Mouse (Mus musculus) regulatory T cell (primary cell): ENCODE measurements around the gene Relch.

Experiments used
- in situ Hi-C: fragments of 300-600 bp; cut with MboI, MseI; formaldehyde crosslinking; loops from one replicate; pipeline ENCODE4 v1.15.1; 2025; ENCODE audit warnings: high pct_unique_total_duplicates

The Relch gene

DNA sequence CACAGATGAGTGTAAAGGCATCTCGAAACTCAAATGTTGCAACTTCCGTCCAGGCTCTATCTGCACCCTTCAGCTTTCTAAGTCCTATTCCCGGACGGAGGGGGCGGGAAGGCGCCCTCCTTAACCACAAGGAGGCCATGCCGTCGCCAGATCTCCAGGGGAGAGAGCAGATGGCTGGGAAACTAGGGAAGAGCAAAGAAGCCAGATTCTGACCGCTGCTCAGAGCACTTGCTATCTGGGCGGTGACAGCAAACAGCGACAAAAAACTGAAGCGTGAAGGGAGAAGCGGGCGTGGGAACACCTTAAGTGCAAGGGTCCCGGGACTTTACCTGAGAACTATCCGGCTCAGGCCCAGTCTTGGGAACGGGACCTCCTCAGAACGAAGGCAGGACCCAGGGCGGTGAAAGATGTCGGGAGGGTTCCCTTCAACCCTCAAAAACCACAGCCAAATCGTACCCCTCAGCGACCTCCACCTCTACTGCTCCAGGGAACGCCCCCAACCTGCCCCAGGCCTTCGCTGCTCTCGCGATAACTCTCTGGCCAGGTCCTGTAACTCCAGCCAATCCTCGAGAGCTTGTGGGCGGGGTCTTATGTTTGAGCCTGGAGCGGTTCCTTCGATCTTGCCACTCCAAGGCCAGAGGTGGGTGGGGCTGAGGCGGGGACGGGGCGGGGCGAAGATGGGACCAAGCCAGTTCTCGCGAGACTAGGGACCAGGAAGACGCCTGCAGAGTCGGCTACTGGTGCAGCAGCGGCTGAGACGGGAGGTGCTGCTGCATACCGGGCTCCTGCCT lies at the start of gene Relch, which contains the start of gene Pign:
Relch (plus strand) TSS at position 691 of the 791 bp plus-strand sequence.
Pign (minus strand) TSS at position 507 of the 791 bp plus-strand sequence.
- in situ Hi-C loops = loop anchor here (5.0 to 25.0 kb wide), 3 partner anchors 61 to 1124 kb away; partner anchors contain the start of gene Vps4b

DNA sequence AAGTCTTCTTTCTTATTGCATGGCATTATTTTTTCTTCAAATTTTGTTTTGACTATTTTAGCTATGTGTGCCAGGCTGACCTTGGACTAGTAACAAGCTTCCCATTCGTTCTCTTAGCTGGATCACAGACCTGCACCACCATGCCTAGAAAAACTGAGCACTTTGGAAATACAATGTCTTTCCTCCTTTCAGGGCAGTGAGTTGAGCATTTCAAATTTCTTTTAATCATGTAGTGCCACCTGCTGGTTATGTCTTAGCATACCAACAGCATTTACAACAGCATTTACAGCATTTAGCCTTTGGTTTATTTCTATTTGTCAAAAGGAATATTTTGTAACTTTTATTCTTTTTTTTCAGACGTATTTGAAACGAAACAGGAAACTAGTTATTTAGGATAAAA lies 33.2 kb upstream of the Relch start:
- in situ Hi-C loops = loop anchor here (5.0 kb wide), 1 partner anchor 643 kb away; no protein-coding TSS in a partner anchor

DNA sequence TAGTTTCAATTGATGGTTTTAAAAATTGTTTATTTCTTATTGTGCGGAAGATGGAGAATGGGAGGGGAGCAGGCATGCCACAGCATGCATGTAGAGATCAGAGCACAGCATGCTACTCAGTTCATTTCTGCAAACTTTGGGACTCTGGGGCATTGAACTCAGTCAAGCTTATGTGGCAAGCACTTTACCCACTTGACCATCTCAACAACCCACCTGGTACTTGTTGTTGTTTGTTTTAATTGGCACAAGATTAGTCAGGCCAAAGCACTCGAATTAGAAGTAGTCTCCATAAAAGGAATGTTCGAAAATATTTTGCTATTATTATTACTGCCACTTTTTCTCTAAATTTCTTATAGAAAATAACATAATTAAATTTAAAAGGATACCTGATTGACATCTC lies 19.6 kb upstream of the Relch start:
- in situ Hi-C loops = no loop called here

DNA sequence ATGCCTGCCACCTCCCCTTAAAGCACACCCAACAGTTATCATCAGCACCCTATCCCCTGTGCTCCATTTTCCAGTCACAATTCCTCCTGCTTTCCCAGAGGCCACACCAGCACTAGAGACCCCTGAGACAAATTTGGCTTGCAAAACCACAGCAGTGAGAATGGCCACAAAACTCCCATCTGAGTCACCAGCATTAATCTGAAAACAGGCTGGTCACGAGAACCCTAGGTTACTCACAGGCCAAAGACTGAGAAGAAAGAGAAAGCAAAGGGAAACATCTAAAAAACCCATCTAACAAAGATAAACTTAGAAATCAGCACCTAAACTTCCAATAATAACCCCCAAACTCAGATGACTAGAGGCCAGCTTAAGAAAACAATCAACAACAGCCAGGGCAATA lies 13.0 kb upstream of the Relch start:
- in situ Hi-C loops = loop anchor here (25.0 kb wide), 1 partner anchor 1137 kb away; the partner anchor contains the start of gene Vps4b

DNA sequence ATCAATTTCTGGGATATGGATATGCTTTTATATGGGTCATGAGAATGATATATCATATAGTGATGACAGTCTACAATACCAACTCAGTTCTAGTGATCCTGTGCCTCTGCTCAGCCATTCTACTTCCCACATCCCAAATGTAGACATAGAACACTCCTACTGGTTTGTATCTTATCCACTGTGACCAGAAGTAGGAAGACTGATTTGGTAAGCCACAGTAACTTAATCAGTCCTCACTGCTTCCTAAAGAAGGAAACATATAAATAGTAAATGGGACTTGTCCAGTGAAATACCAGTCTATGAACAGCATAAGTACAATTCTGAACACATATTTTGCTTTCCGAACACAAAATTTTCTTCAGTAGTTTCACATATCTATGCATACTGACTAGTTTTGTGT lies 9.7 kb upstream of the Relch start:
- in situ Hi-C loops = loop anchor here (25.0 kb wide), 1 partner anchor 1133 kb away; the partner anchor contains the start of gene Vps4b

DNA sequence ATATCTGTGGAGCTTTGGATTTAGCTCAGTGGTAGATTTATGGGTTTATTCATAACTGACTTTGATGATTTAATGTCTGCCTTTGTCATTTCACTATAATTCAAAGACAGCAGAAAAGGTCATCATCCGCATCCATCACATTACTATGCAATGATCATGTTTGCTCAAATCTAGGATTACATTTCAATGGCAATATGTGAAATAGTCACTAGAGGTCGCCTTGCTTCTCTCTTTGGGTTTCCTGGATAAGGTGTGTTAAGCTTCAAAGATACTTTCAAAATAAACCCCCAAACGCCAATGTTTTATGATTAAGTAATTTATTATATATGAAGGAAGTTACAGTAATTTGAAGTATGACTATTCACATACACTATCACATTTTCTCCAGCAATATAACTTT lies 3.6 kb upstream of the Relch start:
- in situ Hi-C loops = loop anchor here (5.0 to 25.0 kb wide), 3 partner anchors 65 to 1127 kb away; partner anchors contain the start of gene Vps4b

DNA sequence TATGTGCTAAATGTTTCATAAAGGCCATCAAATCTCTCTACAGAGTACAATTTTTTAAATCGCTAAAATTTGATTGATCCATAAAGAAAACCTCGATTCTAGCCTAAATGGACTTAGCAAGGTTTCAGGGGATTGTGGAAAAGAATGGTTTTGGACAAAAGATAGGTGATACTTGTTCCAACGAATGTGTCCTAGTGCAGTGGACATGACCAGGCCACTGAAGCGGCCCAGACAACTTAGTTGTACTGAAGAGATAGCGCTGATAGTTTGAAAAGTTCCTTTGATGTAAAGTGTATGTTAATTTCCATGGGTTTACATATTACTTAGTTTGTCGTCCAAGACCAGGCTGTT lies 866 bp upstream of the Relch start:
- in situ Hi-C loops = loop anchor here (5.0 to 25.0 kb wide), 3 partner anchors 62 to 1125 kb away; partner anchors contain the start of gene Vps4b

DNA sequence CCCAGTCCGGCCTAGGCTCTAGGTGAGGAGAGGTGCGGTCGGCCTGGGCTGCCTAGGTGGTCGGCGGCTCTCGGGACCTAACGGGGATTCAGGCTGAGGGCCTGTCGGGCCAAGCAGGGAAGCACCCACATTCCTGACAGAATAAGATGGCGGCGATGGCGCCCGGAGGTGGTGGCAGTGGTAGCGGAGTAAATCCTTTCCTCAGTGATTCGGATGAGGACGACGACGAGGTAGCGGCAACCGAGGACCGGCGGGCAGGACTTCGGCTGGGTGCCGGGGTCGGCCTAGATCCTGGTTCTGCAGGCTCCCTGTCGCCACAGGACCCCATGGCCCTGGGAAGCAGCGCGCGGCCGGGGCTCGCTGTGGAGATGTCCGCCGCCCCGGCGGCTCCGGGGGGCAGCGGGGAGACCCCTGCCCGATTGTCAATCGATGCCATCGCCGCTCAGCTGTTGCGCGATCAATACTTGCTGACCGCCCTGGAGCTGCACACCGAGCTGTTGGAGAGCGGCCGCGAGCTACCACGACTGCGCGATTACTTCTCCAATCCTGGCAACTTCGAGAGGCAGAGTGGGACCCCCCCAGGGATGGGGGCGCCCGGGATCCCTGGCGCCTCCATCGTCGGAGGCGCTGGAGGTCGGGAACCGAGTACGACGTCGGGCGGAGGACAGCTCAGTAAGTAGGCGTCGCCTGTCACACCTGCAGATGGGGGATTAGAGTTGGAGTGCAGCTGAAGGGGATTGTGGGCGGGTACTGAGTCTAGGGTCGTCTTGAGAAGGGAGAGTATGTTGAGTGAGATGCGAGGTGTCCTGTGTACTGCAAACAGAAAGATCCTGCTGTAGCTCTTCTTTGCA lies 526 bp downstream of the Relch start:
- in situ Hi-C loops = loop anchor here (5.0 to 25.0 kb wide), 3 partner anchors 61 to 1123 kb away; partner anchors contain the start of gene Vps4b

DNA sequence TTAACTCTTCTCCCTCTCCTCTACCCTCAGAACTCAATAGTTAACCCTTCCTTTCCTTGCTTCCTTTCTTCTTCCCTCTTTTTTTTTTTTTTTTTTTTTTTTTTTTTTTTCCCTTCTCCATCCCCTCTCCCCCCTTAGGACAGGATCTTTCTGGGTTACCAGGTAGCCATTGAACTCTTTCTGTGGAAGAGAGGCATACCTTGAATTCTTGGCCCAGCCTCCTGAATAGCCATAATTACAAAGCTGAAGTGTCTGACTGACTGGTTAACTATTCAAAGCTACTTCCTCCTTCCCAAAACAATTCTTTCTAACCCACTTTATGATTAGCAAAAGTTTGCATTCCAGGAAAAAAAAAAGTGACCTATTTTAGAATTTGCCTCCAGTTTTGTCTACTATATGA lies 6.0 kb downstream of the Relch start:
- in situ Hi-C loops = loop anchor here (5.0 to 25.0 kb wide), 3 partner anchors 55 to 1118 kb away; partner anchors contain the start of gene Vps4b

DNA sequence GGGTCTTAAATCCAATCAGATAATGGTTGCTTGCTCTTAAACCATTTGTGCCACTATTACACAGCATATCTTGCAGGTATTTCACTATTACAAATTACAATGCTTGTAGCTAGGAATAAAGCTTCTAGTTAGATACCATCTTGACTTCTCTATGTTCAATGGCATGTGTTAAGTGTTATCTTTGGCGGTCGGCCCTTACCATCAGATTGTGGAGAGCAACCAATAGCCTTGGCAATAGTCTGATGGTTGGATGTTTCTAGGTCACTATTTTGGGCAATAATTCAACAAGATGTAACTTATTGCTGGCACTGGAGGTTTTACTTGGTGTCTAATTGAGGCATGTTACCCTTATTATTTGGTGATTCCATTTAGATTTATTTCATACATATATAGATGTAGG lies 11.1 kb downstream of the Relch start:
- in situ Hi-C loops = loop anchor here (25.0 kb wide), 1 partner anchor 1113 kb away; the partner anchor contains the start of gene Vps4b

DNA sequence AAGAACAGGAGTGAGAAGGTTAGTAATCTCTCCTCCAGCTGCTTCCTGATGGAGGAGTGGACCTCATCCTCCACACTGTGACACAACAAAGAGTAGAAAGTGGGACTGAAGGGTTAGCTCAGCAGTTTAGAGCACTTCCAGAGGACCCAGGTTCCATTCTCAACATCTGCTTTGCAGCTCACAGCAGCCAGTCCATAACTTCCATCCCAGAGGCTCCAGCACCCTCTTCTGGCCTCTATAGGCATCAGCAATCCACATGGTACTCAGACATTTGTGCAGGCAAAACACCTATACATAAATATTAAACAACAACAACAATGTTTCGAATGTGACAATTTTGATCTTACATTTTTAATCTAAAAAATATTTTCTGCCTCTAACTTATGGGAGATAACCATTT lies 16.9 kb downstream of the Relch start:
- in situ Hi-C loops = no loop called here

DNA sequence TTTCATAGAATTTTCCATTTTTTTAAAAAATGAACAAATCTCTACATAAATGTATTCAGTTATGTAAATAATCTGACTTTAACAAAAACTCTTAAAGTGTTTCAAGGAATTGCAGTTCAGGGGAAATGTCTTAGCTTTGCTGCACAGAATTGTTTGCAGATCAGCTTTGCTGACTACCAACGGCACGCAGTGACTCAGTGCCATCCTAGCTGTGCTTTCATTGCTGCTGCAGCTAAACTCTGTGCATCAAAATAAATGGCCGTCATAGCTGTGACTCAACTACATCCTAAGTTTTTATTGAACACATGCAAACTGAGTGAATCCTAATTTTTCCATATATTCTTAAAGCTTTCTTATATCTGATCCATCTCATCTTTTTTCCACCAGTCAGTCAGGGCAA lies 21.8 kb downstream of the Relch start:
- in situ Hi-C loops = no loop called here

DNA sequence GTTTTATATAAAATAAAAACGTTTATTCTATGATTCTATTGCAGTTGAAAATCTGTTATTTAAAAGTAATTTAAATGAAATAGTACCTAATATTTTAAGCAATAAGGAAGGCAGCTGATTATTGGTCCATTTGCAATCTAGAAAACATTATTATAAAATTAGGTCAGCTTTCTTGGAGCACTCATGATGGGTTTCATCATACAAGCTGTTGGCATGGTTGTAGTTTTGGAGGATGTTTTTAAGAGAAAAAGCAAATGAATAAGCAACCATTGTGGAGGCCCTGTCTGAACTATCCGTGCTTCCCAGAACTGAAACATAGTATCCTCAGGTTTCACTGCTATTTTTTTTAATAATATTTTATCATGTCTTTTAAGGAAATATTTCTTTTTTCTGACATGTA lies 31.9 kb downstream of the Relch start:
- in situ Hi-C loops = no loop called here

DNA sequence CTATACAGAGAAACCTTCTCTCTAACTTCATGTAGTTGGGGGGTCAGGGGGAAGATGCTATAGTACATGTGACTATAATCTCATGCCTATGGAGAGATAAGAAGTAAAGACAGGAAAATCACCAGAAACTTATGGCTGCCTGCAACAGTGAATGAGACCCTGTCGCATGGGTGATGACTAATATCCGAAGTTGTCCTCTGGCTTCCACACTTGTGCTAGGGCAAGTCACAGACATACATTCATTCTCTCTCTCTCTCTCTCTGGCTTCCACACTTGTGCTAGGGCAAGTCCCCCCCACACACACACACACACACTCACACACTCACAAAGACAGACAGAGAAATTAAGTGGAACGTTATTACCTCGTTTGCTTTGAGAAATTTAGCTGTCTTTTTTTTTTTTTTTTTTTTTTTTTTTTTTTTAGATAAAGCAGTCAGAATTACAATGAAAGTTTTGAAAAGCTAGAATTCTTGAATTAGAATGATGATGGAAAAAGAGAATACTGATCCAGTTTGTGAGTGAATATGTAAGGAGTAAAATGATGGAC lies 37.4 kb downstream of the Relch start:
- in situ Hi-C loops = loop anchor here (10.0 kb wide), 1 partner anchor 716 kb away; no protein-coding TSS in a partner anchor

DNA sequence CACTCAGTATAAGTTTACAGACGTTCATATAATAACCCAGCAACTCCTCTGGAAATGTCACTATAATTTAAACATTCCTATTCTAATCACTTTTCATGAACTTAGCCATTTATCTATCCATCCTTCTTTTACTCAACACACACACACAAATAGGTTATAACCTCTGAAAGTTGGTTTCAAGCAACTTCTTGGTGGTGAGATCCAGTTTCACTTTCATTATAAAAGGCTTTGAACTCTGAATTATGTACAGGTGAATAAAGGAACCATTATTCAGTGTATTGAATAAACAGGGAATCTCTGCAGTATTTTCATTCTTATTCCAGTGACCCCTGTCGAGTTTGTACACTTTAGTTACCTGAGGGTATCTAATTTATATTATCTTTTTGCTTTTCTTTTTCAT lies 45.8 kb downstream of the Relch start:
- in situ Hi-C loops = loop anchor here (10.0 kb wide), 1 partner anchor 725 kb away; no protein-coding TSS in a partner anchor

DNA sequence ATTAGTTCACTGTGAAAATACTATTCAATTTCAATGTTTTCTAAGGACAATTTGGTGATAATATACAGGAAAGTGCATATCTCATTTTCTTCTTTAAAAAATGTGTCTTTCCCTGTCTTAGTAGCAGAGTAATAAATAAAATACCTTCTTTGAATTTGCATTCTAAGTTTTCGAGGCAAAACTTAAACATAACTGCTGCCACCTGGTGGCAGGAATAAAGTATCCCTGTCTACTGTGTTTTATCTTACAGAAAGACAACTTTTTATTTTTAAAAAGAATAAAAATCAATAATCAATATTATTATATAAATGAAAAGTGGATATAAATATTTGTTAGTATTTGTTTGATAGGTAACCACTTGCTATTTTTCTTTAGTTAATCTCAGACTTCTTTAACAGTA lies 47.6 kb downstream of the Relch start:
- in situ Hi-C loops = no loop called here

DNA sequence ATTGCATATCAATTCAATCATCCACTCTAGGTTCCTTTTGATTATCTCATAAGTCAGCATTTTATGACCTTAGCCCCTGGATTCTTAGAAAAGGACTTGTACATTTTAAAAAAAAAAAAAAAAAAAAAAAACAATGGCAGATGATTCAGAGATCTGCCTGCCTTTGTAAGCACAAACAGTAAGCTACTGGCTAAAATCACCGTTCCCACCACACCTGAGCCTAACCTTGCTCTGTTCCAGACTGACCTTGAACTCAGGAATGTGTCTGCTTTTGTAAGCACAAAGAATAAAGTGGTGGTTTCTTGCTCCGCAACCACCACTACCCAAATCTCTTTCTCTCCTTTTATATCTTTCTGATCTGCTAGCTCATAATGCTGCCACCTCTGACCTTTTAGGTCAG lies 49.2 kb downstream of the Relch start:
- in situ Hi-C loops = no loop called here

DNA sequence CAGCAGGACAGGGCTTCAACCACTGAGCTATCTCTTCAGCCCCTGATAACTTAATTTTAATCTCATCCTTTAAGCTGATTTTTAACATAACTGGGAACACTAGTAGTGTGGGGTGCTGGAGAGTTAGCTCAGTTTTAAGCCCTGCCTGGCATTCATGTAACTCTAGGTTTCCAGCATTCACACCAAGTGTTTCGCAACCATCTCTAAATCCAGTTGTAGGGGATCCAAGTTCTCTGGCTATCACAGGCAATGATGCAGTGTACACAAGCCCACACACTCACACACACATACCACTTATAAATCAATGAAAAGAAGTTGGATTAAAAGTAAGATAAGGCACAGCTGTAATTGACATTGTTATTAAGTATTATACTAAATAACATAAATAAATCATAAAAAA lies 54.7 kb downstream of the Relch start:
- in situ Hi-C loops = no loop called here

DNA sequence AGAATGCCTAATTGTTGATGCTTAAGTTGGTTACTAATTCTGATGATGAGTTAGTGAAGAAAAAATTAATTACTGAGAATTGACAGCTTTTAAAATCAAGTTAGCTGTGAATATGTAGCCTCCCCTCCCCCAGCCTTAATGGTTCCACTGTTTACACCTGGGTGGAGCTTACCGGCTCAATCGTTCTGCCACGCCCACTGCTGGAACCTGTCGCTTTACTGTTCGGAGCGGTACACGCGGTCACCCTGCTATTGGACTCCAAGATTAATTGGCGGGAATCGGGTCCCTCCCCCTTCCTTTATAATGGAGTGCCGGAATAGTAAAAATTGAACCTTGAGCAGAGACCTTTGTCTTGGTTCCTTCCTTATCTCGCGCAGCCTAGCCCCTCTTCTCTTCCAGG lies 65.6 kb downstream of the Relch start:
- in situ Hi-C loops = loop anchor here (10.0 kb wide), 1 partner anchor 64 kb away; the partner anchor contains the start of genes Pign and Relch

DNA sequence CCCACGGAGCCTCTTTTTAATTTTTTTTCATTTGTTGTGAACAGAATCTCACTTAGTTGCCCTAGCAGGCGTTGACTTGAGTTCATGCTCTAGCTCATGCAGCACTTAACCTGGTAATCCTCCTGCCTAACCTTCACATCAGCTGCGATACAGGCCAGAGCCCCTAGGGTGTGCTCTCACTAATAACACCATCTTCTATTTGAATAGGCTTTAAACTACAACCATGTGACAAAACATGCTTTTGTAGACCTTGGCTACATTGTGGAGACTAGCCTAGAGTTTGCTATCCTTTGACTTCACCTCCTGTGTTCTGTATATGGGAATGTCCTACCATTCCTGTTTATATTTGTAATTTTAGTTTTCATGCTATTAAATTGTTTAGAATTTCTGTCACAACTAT lies 71.7 kb downstream of the Relch start:
- in situ Hi-C loops = no loop called here

DNA sequence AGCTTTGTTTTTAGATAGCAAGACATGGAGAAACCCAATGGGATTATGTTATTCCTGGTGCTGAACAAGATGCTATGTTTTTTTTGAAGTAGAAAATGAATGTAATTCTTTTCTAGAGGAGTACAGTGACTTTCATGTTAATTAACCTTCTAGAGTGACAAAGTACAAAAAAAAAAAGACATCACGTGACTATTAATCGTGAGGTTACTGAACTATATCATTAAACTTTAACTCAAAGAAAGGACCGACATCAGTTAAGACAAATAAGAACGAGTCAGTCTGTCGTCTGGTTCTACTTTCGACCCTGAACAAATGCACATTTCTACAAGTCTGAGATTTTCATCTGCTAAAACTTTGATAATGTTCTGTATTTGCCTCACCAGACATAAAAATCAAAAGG lies 74.7 kb downstream of the Relch start:
- in situ Hi-C loops = no loop called here

DNA sequence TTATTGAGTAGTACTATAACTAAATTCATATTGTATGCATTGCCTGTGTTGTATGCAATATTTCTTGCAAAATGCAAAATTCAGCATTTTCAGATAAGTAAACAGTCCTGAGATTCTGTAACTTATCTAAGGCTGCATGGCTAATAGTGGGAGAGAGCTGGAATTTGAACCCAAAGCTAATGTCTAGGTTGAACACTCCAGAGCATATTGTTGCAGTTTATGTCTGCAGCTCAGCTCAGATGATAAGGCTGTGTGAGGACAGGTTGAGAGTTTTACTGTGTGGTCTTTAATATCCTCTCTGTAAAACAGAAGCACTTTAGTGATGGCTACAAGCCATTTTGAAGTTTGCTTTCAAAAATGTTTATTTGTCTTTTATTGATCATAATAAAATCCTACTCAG lies 75.8 kb downstream of the Relch start:
- in situ Hi-C loops = no loop called here
